Mouse (Mus musculus): ENCODE data around the gene Dgki.

Dgki gene

GRCm38 (mm10) chr6:36903159-36903794 lies 396.7 kb downstream of the Dgki start:
- no peak for DNase-seq

GRCm38 (mm10) chr6:36899872-36900271 lies 400.1 kb downstream of the Dgki start:
- no peak for DNase-seq

GRCm38 (mm10) chr6:36898412-36898811 lies 401.6 kb downstream of the Dgki start:
- no peak for DNase-seq

- DNase-seq, result no peak
Measured at GRCm38 (mm10) chr6:36897616-36898149, 402.3 kb downstream of the Dgki start.

DNA sequence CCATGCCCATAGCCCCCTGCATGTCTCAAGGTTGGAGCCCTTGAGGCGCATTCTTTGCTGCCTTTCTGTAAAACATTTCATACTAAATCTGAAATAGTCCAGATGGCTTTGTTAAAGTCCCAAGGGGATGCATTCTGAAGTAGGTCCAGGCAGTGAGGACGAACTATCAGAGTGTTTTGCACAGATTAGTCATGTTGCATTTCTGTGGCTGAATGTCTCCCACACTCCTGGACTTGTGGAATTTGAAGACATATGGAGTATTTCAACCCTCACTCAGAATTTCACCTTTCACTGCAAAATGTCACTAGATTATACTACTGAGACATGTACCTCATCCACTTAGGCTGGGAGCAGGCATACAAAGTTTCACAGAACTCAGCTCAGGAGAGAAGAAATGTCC lies 403.3 kb downstream of the Dgki start:
- peak; percentile 2 for DNase-seq

DNA sequence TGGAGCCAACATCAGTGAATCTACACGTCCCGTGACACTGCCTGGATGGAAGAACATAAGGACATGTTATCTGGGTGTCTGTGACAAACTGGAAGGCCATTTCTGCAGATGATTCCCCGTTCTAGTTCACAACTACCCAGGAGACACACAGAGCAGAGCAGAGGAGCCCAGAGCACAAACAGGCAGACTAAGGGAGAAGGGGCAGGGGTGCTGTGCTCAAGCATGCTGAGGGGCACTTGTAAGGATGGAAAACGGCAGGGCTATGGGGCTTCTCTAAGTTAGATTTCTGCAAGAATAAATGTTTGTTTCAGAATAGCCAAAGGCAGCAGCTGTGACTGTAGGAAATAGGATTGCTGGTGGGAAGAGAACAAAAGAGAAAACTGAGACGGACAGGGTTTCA lies 408.2 kb downstream of the Dgki start:
- DNase-seq, result no peak

DNA sequence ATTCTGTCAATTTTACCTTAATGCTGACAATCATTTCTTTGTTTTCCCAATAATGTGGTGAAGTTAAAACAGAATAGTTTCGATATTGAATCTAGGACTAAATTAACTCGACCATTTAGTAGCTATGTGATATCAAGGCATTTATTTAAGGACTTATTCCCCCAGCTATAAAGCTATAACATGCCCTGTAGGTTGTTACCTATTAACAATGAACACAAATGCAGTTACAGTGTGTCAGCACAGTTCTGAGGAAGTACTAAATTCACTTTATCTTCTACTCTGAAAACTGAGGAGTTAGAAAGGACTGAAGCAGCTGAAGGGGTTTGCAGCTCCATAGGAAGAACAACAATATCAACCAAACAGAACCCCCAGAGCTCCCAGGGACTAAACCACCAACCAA lies 409.2 kb downstream of the Dgki start:
- DNase-seq, result no peak

DNA sequence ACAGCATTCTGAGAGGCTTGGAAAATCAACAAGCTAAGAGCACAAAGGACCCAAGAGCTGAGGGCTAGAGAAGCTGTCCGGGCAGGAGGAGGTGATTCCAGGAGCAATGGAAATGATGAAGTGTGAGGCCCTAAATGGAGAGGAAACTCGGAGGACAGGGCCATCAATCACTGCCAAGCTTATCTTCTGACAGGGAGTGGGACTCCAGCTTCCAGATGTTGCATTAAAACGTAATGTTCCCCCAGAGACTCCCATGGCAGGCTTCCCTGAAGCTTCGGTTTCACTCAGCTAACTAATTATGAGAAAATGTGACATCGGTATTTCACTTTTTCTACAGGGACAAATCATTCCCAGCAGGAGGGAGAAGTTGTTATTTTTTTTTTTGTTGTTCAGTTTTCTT lies 409.7 kb downstream of the Dgki start:
- peak; percentile 62 for DNase-seq

- DNase-seq, result no peak
Measured at GRCm38 (mm10) chr6:36881309-36881708, 418.7 kb downstream of the Dgki start.

- DNase-seq, result no peak
Measured at GRCm38 (mm10) chr6:36880643-36881263, 419.2 kb downstream of the Dgki start.

GRCm38 (mm10) chr6:36877399-36877798 lies 422.6 kb downstream of the Dgki start:
- DNase-seq, result no peak

DNA sequence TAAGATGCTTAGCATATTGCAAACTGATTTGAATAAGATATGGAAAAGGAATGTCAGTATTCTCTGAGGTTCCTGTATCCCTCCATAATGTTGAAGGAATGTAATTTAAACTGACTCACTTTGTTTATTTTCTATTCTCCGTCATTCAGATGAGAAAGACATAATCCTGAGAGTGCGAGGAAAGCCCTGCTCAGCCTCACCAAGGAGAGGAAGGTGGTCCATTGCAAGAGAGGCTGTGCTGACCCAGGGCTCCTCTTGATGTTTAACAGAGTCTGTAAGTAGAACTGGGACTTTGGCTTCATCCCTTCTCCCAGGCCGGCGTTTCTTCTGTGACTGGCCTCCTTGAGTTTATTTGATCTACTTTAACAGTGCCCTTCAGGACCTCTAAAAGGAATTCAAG lies 423.6 kb downstream of the Dgki start:
- no peak for DNase-seq

- no peak for DNase-seq
Measured at GRCm38 (mm10) chr6:36875926-36876325, 424.1 kb downstream of the Dgki start.

GRCm38 (mm10) chr6:36872876-36873275 lies 427.1 kb downstream of the Dgki start:
- DNase-seq, result no peak

DNA sequence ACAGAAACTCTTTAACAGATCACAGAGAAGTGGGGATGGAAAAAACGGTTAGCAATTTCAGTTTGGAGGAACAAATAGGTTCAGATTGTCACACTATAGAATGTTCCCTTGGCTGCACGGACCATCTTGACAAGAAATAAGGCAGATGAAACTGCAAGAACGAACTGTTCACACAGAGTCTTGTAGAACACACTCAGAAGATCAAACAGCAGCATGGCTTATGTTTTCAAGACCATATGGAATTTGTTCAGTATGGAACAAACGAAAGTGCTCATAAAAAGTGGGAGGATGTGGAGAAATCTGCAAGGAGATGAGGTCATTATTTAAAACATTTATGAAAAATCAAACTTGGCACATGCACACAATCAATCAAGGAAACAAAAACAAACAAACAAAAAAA lies 431.8 kb downstream of the Dgki start:
- no peak for DNase-seq

- DNase-seq, result no peak
Measured at GRCm38 (mm10) chr6:36858258-36859041, 441.5 kb downstream of the Dgki start.

- no peak for DNase-seq
Measured at GRCm38 (mm10) chr6:36857627-36858257, 442.2 kb downstream of the Dgki start.

DNA sequence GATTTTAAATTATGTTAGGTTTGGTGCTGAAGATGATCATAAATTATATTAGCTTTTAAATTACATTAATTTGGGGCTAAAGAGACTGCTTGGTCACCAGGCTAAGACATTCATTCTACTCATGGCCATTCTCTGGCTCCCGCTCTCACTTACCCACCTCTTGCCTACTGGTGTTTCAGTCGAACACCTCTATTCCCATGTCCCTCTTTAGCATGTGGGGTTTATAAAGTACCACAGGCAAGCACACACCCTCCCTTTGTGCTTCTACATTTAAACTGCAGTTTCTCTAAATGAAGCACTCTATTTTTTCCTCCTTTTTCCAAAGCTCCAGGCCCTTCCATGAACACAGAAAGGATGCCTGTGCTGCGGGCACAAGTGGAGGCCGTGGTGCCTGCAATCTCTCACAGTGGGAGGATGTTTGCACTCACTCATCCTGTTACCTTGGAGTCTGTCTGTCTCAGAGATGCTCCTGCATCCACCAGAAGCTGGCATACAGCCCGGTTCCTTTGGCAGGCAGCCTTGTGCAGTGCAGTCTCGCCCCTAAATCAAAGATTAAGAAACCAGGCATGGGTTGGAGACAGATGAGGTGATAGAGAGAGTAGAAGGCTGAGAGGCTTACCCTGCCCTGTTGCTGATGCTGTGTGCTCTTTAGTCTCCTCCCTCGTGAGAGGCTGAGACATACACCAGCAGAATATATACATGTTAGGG lies 449.4 kb downstream of the Dgki start:
- DNase-seq, result no peak

DNA sequence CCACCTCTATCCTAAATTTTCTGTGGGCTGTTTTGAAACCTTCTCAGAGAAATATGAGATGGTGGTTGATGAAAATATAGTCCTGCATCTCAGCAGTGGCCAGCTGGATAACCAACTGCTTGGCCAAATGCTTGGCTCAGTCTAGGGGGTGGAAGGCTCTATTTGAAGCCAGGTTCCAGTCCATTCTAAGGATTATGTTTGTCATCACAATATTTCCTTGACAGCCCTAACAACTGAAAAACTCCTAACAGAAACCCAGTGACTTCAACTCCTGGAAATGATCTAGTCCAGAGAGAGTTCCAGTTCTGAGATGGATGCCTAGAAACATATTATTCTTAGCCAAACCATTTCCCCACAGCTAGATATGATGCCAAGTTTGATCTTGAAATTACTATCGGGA lies 454.7 kb downstream of the Dgki start:
- no peak for DNase-seq

DNA sequence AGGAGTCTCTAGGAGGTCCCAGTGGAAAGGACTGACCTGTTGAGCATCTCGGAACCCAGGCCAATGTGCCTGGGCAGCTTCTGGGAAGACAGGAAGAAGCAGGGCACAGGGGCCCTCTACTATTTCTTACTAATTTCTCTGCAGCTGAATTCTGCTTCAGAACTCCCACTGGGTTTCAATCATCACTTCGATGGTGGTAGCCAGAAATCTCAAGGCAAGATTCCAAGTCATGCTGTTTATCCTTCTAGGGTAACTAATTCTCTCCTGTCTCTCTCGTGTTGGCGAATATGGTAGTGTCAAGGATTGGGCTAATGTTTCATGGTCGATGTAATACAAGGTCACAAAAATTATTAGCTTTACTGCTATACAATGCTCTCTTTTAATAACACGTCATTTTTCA lies 455.7 kb downstream of the Dgki start:
- DNase-seq, result no peak

- DNase-seq, result no peak
Measured at GRCm38 (mm10) chr6:36843031-36843488, 456.9 kb downstream of the Dgki start.

DNA sequence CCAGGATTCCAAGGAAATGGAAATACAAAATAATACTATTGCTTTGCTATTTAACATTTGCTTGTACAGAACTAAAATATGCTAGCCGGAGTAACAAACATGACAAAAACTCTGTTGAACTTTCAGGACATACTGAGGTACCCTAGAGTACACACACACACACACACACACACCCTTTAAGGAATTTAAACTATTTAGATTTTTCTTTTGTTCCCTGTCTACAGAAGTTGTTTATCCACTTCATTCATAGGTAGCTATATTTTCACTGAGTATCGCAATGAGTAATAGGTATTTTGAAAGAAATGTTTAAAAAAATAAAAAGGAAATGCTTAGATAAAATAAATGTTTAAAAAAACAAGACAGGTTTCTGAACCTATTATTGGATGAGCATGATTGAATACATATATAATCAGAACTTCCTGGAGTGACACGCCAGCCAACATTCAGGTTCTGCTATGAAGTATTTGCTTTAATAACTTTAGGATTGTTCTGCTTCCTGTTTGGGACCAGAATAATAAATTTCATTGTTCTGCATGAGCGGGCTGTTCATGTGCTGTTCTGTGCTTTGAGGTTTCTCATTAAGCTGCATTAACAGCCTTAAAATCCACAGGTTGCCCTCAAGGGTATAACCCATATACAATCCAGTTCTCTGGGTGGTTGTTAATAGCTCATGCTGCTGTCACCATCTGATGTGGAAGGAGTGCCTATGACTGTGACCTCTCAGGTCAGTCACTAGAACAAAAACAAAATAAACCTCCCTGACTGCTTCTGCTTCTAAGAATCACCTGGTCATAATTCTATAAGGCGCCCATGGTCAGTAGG lies 457.7 kb downstream of the Dgki start:
- no peak for DNase-seq

Measured in kidney, adult 9 months (tissue).